Mouse (Mus musculus) neural tube, embryonic 14.5 days (tissue): Measurements from ENCODE around the gene Apoa5. TPM values are rescaled to one million over a fixed set of nuclear protein-coding genes. Genes with fewer than 3 reads are reported as not detected.

ENCODE experiments used
- ATAC-seq: fragments of 200-750 bp; cut with Nextera tagmentation; 2 replicates; pipeline ENCODE4 v1.8.0; 2017; ENCODE audit warnings: low read depth, mild to moderate bottlenecking, moderate TSS enrichment, moderate library complexity
- H3K27ac ChIP-seq: fragments of 300-500 bp; sonication (generic); 2 replicates; pipeline ENCODE4 v1.5.1; 2014; ENCODE audit warnings: low read depth, mild to moderate bottlenecking, control low read depth, low read length, moderate library complexity, mixed read lengths
- H3K27me3 ChIP-seq: fragments of 300-500 bp; sonication (generic); 2 replicates; pipeline ENCODE4 v1.6.1; 2014; ENCODE audit warnings: low read length; ENCODE audit not compliant: control insufficient read depth, insufficient read depth
- H3K36me3 ChIP-seq: fragments of 300-500 bp; sonication (generic); 2 replicates; pipeline ENCODE4 v1.6.1; 2014; ENCODE audit warnings: low read length, mixed read lengths; ENCODE audit not compliant: control insufficient read depth, insufficient read depth
- H3K4me1 ChIP-seq: fragments of 300-500 bp; sonication (generic); 2 replicates; pipeline ENCODE4 v1.6.1; 2014; ENCODE audit warnings: low read length; ENCODE audit not compliant: control insufficient read depth, insufficient read depth
- H3K4me2 ChIP-seq: fragments of 300-500 bp; sonication (generic); 2 replicates; pipeline ENCODE4 v1.6.1; 2014; ENCODE audit warnings: mild to moderate bottlenecking, low read depth, low read length, control low read depth
- H3K4me3 ChIP-seq: fragments of 300-500 bp; sonication (generic); 2 replicates; pipeline ENCODE4 v1.5.1; 2014; ENCODE audit warnings: low read depth, low read length, control low read depth, mixed read lengths
- H3K9ac ChIP-seq: fragments of 300-500 bp; sonication (generic); replicated peaks from 2 replicates; pipeline ENCODE4 v1.6.1; 2014; ENCODE audit warnings: low read depth, mild to moderate bottlenecking, control low read depth, low read length, mixed read lengths
- H3K9me3 ChIP-seq: fragments of 300-500 bp; sonication (generic); 2 replicates; pipeline ENCODE4 v1.6.1; 2016; ENCODE audit warnings: low read length; ENCODE audit not compliant: control insufficient read depth
- WGBS: fragments of 180-500 bp; shearing (Covaris S2); extraction: QIAGEN DNeasy Blood & Tissue Kit; methylation state at CpG from one replicate; pipeline ENCODE4 v1.1.7; 2014; 5-methylcytosine and 5-hydroxymethylcytosine counted together
- polyA plus RNA-seq: library from polyadenylated mRNA; unstranded; fragments of >200 nt; fragmentation: Nextera tagmentation; extraction: Ambion mirVana; gene quantifications from 2 replicates; pipeline ENCODE4 v1.2.1, GENCODE M21; 2014

Gene Apoa5
- polyA plus RNA-seq = not detected in 2 replicates

DNA sequence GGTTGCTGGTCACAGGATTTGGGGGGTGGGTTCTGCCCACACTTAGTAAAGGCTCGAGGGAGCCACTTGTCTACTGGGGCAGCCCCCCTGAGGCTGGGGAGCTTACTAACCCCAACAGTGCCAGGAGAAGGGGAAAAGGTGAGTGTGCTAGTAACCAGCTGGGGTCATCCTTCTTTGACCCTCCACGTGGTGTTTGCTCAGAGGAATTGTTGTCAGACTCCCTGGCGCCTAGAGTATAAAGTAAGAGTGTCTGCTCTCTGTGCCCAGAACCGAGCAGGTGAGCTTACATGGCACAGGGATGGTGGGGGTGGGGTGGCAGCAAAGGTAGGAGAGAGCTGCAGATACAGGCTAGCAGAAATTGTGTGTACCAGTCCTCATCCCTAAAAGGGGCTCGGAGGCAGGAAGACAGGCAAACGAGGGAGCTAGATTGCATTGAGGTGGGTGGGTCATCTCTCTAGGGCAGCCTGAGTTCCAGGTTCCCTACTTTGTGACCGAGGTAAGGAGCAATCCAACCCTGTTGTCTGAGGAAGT, at the start of gene Apoa5:
Apoa5 (plus strand) TSS at position 291 of the 531 bp plus-strand sequence.
- WGBS = 61% methylated on average over 7 of the region's 7 CpGs
- H3K9ac ChIP-seq = no peak within 1 kb of the TSS
- H3K4me3 ChIP-seq = no peak within 1 kb of the TSS
- no peaks in the 10 kb centered on the region for H3K36me3 ChIP-seq
- no peak for ATAC-seq
- H3K9me3 ChIP-seq = no peaks in the 10 kb centered on the region
- H3K4me1 ChIP-seq = no peaks in the 10 kb centered on the region
- H3K4me2 ChIP-seq = no peak within 1 kb of the TSS
- no peaks in the 10 kb centered on the region for H3K27me3 ChIP-seq
- no peak within 1 kb of the TSS for H3K27ac ChIP-seq

GRCm38 (mm10) chr9:46223090-46223489, 45.3 kb upstream of the Apoa5 start:
- Histone ChIP-seq H3K27me3 (no peaks in the 10 kb centered on the region), H3K36me3 (peaks cover 17% of the 10 kb centered on the region), H3K27ac (no peak overlapping the region), H3K4me2 (no peak overlapping the region), H3K9me3 (no peaks in the 10 kb centered on the region), H3K4me3 (no peak overlapping the region), H3K4me1 (no peaks in the 10 kb centered on the region), H3K9ac (no peak overlapping the region)
- WGBS = 87% methylated on average over 6 of the region's 6 CpGs
- no peak for ATAC-seq

GRCm38 (mm10) chr9:46224101-46224500, 44.3 kb upstream of the Apoa5 start:
- Histone ChIP-seq H3K27ac (no peak overlapping the region), H3K36me3 (peaks cover 17% of the 10 kb centered on the region), H3K4me2 (no peak overlapping the region), H3K27me3 (no peaks in the 10 kb centered on the region), H3K4me1 (no peaks in the 10 kb centered on the region), H3K9ac (no peak overlapping the region), H3K9me3 (no peaks in the 10 kb centered on the region), H3K4me3 (no peak overlapping the region)
- ATAC-seq = no peak
- WGBS = 90% methylated on average over 3 of the region's 3 CpGs

DNA sequence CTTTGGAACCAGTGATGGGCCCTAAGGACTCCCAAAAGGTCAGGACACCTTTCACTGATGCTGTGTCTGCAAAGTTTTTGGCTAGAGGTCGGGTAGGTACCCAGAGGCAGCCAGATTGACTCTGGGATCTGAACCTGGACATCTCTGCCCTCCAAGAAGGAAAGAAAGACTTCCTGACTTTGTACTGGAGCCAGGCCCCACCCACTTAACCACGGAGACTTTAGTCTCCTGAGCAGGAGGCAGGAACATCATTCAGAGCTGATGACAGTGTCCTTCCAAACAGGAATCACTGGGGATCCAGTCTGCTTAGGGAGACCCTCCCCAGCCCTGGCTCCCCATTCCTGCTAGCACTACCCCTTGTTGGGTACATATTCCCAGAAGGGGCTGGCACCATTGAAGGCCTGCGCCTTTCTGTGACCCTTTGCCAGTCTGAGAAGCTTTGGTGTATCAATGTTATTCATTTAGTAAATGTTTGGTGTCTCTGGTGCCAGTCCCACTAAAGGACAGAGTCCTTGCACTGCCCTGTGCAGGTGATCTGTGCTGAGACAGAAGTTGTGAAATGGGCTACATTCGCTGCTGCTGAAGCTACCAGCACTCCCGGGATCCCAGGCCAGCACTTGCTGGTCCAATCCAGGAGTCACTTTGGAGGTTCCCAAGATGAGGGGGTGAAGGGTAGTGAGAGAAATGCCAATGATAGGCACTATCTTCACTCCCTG, 43.3 kb upstream of the Apoa5 start:
- no peak for ATAC-seq
- no peak overlapping the region for H3K4me2 ChIP-seq
- WGBS = 69% methylated on average over 5 of the region's 5 CpGs
- no peaks in the 10 kb centered on the region for H3K4me1 ChIP-seq
- no peak overlapping the region for H3K9ac ChIP-seq
- H3K9me3 ChIP-seq = no peaks in the 10 kb centered on the region
- no peaks in the 10 kb centered on the region for H3K27me3 ChIP-seq
- no peak overlapping the region for H3K4me3 ChIP-seq
- H3K27ac ChIP-seq = no peak overlapping the region
- H3K36me3 ChIP-seq = peaks cover 14% of the 10 kb centered on the region

GRCm38 (mm10) chr9:46227064-46227614, 41.3 kb upstream of the Apoa5 start:
- no peaks in the 10 kb centered on the region for H3K27me3 ChIP-seq
- WGBS = 97% methylated on average over 3 of the region's 3 CpGs
- no peak for ATAC-seq

GRCm38 (mm10) chr9:46228491-46228890, 39.9 kb upstream of the Apoa5 start, which contains the start of gene Apoa1:
Apoa1 (plus strand) TSS chr9:46228580.
- Histone ChIP-seq H3K27ac (no peak within 1 kb of the TSS), H3K4me3 (no peak within 1 kb of the TSS), H3K9ac (no peak within 1 kb of the TSS), H3K4me2 (no peak within 1 kb of the TSS), H3K4me1 (no peaks in the 10 kb centered on the region; the same call in 1 of the 2 replicates), H3K9me3 (no peaks in the 10 kb centered on the region), H3K36me3 (no peaks in the 10 kb centered on the region), H3K27me3 (no peaks in the 10 kb centered on the region)
- WGBS = 63% methylated on average over 9 of the region's 9 CpGs
- no peak for ATAC-seq

More at GRCm38 (mm10) chr9:46227064-46227614, 41.3 kb upstream of the Apoa5 start:
- Histone ChIP-seq H3K9ac (no peak overlapping the region), H3K4me3 (no peak overlapping the region), H3K27ac (no peak overlapping the region), H3K9me3 (no peaks in the 10 kb centered on the region), H3K4me1 (no peaks in the 10 kb centered on the region; the same call in 1 of the 2 replicates), H3K36me3 (no peaks in the 10 kb centered on the region), H3K4me2 (no peak overlapping the region)

DNA sequence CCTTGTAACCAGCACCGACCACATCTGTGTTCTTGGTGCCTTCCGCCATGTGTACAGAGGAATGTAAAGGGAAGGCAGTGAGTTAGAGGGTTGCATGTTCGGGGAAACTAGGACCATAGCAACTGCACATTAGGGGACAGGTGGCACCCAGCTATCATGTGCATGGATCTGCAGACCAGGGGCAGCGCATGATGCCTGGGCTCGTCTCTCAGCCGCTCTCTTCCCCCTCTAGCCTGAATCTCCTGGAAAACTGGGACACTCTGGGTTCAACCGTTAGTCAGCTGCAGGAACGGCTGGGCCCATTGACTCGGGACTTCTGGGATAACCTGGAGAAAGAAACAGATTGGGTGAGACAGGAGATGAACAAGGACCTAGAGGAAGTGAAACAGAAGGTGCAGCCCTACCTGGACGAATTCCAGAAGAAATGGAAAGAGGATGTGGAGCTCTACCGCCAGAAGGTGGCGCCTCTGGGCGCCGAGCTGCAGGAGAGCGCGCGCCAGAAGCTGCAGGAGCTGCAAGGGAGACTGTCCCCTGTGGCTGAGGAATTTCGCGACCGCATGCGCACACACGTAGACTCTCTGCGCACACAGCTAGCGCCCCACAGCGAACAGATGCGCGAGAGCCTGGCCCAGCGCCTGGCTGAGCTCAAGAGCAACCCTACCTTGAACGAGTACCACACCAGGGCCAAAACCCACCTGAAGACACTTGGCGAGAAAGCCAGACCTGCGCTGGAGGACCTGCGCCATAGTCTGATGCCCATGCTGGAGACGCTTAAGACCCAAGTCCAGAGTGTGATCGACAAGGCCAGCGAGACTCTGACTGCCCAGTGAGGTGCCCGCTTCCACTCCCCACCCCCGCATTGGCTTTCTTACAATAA, 38.6 kb upstream of the Apoa5 start:
- Histone ChIP-seq H3K4me3 (peak overlapping the region; percentile 34), H3K9ac (peak overlapping the region; percentile 37), H3K4me2 (peak overlapping the region; percentile 57), H3K36me3 (no peaks in the 10 kb centered on the region), H3K4me1 (no peaks in the 10 kb centered on the region; the same call in 1 of the 2 replicates), H3K27me3 (no peaks in the 10 kb centered on the region), H3K9me3 (no peaks in the 10 kb centered on the region), H3K27ac (peak overlapping the region; percentile 7; the same call in 1 of the 2 replicates)
- WGBS = 15% methylated on average over 37 of the region's 37 CpGs
- ATAC-seq = peak; percentile 96

DNA sequence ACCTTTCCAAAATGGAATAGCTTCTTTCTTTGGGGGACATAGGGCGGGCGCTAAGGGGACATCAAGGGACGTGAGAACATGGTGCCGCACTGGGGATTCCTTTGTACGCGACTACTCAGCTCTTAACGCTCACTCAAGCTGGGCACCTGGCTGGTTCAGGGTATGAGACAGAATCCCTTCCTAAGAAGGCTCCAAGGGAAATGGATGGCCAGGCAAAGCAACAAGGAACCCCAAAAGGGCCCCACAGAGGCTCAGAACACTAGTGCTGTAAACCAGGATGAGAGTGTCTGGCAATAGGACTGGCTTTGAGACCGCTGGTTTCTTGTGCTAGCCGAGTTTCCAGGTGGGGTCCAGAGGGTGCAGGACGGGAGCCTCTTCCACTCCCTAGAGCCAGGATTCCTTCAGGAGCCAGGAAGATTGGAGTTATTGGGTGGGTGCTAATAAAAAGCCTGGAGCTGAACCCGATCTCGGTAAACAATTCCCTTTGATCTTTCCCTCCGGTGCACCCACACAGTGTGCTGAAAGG, 37.9 kb upstream of the Apoa5 start:
- peak overlapping the region; percentile 34 for H3K4me3 ChIP-seq
- H3K9me3 ChIP-seq = no peaks in the 10 kb centered on the region
- H3K27ac ChIP-seq = peak overlapping the region; percentile 7; the same call in 1 of the 2 replicates
- H3K4me1 ChIP-seq = no peaks in the 10 kb centered on the region; the same call in 1 of the 2 replicates
- ATAC-seq = peak; percentile 39; the same call in 1 of the 2 replicates
- H3K36me3 ChIP-seq = no peaks in the 10 kb centered on the region
- 18% methylated on average over 13 of the region's 13 CpGs for WGBS
- peak overlapping the region; percentile 37 for H3K9ac ChIP-seq
- peak overlapping the region; percentile 57 for H3K4me2 ChIP-seq
- no peaks in the 10 kb centered on the region for H3K27me3 ChIP-seq
